Mouse (Mus musculus) intestine, embryonic 15.5 days (tissue): ENCODE measurements around the gene Rhbdf2. TPM values are rescaled to one million over a fixed set of nuclear protein-coding genes. Genes with fewer than 3 reads are reported as not detected.

Source experiments
- ATAC-seq: fragments of 200-750 bp; cut with Nextera tagmentation; 2 replicates; pipeline ENCODE4 v1.8.0; 2017; ENCODE audit warnings: moderate TSS enrichment, moderate library complexity
- H3K27ac ChIP-seq: fragments of 300-500 bp; sonication (generic); 2 replicates; pipeline ENCODE4 v1.5.1; 2015; ENCODE audit warnings: mild to moderate bottlenecking, inconsistent platforms
- H3K27me3 ChIP-seq: fragments of 300-500 bp; sonication (generic); replicated peaks from 2 replicates; pipeline ENCODE4 v1.6.1; 2015; ENCODE audit warnings: inconsistent platforms
- H3K36me3 ChIP-seq: fragments of 300-500 bp; sonication (generic); 2 replicates; pipeline ENCODE4 v1.6.1; 2015; ENCODE audit warnings: inconsistent platforms
- H3K4me1 ChIP-seq: fragments of 300-500 bp; sonication (generic); replicated peaks from 2 replicates; pipeline ENCODE4 v1.6.1; 2015; ENCODE audit warnings: inconsistent platforms
- H3K4me2 ChIP-seq: fragments of 300-500 bp; sonication (generic); replicated peaks from 2 replicates; pipeline ENCODE4 v1.6.1; 2015; ENCODE audit warnings: mild to moderate bottlenecking, inconsistent platforms
- H3K4me3 ChIP-seq: fragments of 300-500 bp; sonication (generic); replicated peaks from 2 replicates; pipeline ENCODE4 v1.5.1; 2015; ENCODE audit warnings: inconsistent platforms
- H3K9ac ChIP-seq: fragments of 300-500 bp; sonication (generic); 2 replicates; pipeline ENCODE4 v1.6.1; 2015; ENCODE audit warnings: inconsistent platforms
- H3K9me3 ChIP-seq: fragments of 300-500 bp; sonication (generic); 2 replicates; pipeline ENCODE4 v1.6.1; 2016; ENCODE audit warnings: inconsistent platforms
- WGBS: fragments of 180-500 bp; shearing (Covaris S2); methylation state at CpG from one replicate; pipeline ENCODE4 v1.1.7; 2015; 5-methylcytosine and 5-hydroxymethylcytosine counted together
- polyA plus RNA-seq: library from polyadenylated mRNA; unstranded; fragments of >200 nt; fragmentation: Nextera tagmentation; extraction: Ambion mirVana; gene quantifications from 2 replicates; pipeline ENCODE4 v1.2.1, GENCODE M21; 2015

Rhbdf2 gene
- polyA plus RNA-seq, 1 experiment from 2014 or later: 8.4 TPM

- Histone ChIP-seq H3K36me3 (no peaks in the 10 kb centered on the region), H3K4me1 (peaks cover 36% of the 10 kb centered on the region), H3K9ac (no peak overlapping the region; the same call in 1 of the 2 replicates), H3K27me3 (peaks cover 29% of the 10 kb centered on the region), H3K4me2 (no peak overlapping the region), H3K4me3 (no peak overlapping the region), H3K9me3 (no peaks in the 10 kb centered on the region), H3K27ac (no peak overlapping the region)
- WGBS: 70% methylated on average over 16 of the region's 16 CpGs
- no peak for ATAC-seq
Observed at GRCm38 (mm10) chr11:116656348-116657191, 29.8 kb upstream of the Rhbdf2 start.

DNA sequence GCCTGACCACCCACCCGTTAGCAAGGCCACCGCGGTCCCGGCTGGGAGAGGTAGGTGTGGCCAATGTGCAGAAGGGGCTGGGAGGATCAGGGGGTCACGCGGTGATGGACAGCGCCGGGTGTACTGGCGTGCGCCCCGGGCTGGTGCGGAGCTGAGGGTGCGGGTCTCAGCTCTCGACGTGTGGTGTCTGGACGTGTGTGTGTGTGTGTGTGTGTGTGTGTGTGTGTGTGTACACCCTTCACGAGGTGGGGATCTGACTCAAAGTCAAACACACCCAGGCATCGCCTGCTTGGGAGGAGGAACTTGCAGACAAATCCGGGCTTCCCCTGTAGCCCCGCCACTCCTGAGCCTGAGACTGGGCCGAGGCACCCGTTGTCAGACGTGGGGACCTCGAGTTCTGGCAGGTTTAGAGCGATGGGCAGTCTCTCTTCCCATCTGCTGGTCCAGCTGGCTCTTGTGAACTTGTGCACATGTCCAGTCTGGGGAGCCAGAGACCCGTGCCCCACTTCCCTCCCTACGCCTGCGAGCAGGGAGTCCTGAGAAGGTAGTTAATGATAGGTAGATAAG lies 27.5 kb upstream of the Rhbdf2 start, which contains the start of gene Cygb:
Cygb (minus strand) TSS at position 59 of the 567 bp plus-strand sequence.
- no peaks in the 10 kb centered on the region for H3K9me3 ChIP-seq
- peaks cover 29% of the 10 kb centered on the region for H3K27me3 ChIP-seq
- 5% methylated on average over 28 of the region's 28 CpGs for WGBS
- no peak within 1 kb of the TSS for H3K27ac ChIP-seq
- no peak for ATAC-seq
- H3K4me3 ChIP-seq: peak within 1 kb of the TSS; percentile 53
- H3K4me2 ChIP-seq: peak within 1 kb of the TSS; percentile 93
- H3K4me1 ChIP-seq: peaks cover 22% of the 10 kb centered on the region
- H3K9ac ChIP-seq: peak within 1 kb of the TSS; percentile 62
- no peaks in the 10 kb centered on the region for H3K36me3 ChIP-seq

DNA sequence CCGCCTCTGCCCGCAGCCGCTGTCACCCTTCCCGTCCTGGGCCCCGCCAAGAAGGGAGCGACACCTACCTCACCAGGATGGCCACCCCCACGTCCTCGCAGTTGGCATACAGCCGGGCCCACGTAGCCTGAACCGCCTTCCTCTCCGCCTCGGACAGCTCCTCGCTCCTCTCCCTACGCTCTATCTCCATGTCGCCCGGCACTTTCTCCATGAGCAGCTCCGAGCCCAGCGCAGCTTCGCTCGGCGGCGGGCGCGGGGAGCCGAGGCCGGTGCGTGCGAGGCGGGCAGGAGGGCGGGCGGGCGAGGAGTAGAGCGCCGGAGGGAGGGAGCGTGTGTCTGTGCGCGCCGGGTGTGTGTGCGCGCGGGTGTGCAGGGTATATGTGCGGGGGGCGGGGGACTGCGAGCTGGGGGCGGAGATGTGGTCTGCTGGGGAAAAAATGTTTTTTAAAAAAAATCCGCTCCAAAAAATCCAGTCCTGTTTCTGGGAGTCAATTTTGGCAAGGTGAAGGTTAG lies 26.9 kb upstream of the Rhbdf2 start:
- no peaks in the 10 kb centered on the region for H3K9me3 ChIP-seq
- H3K36me3 ChIP-seq: no peaks in the 10 kb centered on the region
- H3K9ac ChIP-seq: peak overlapping the region; percentile 62
- H3K4me1 ChIP-seq: peaks cover 27% of the 10 kb centered on the region
- peak overlapping the region; percentile 53 for H3K4me3 ChIP-seq
- no peak overlapping the region for H3K27ac ChIP-seq
- 0 out of 2 replicates have a peak, but pooled peaks have one; percentile 2 for ATAC-seq
- under 1% methylated on average over 47 of the region's 47 CpGs for WGBS
- peak overlapping the region; percentile 93 for H3K4me2 ChIP-seq
- H3K27me3 ChIP-seq: peaks cover 29% of the 10 kb centered on the region

- Histone ChIP-seq H3K9ac (peak within 1 kb of the TSS; percentile 62), H3K4me3 (peak within 1 kb of the TSS; percentile 53), H3K27ac (no peak within 1 kb of the TSS), H3K4me1 (peaks cover 32% of the 10 kb centered on the region), H3K27me3 (peaks cover 29% of the 10 kb centered on the region), H3K9me3 (no peaks in the 10 kb centered on the region), H3K36me3 (no peaks in the 10 kb centered on the region), H3K4me2 (peak within 1 kb of the TSS; percentile 93)
- 6% methylated on average over 10 of the region's 10 CpGs for WGBS
- ATAC-seq: no peak
Observed at GRCm38 (mm10) chr11:116653234-116653633, 26.4 kb upstream of the Rhbdf2 start, which contains the start of gene Prcd. Gene Prcd (plus strand): TSS chr11:116653534.

DNA sequence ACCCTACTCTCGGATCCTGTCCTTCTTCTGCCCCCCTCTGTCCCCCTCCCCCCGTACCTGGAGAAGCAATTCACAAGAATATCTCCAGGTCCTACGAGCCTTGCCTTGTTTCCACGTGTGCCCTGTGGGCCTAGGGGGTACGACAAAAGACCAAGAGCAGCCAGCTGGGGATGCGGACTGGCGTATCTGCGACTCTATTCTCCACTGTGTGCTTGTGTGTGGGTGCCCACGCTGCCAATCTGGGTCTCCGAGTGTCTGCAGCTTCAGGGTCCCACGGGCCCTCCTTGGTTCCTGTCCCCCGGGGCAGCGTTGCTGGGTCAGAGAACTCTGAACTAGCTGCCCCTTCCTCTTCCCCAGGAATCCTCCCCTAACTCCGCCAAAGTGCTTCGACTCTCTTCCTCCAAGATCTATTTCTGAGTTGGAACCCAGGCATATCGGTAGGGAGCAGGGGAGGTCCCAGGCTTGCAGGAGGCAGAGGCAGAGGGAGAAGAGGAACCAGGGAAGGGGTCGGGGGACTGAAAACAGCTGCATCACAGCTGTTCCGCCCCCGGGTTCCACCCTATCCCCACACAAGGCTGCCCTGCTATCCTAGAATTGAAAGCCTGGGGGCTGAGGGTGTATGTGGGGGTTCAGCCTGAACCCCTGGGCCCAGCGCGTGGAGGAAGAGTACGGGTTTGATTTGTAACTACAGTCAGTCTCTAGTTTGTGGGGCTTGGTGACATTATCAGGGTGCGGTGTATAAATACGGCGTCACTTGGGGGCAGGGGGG lies 25.7 kb upstream of the Rhbdf2 start:
- H3K36me3 ChIP-seq: no peaks in the 10 kb centered on the region
- H3K4me3 ChIP-seq: peak overlapping the region; percentile 53; the same call in 1 of the 2 replicates
- no peak overlapping the region for H3K27ac ChIP-seq
- 0 out of 2 replicates have a peak overlapping the region, but pooled peaks have one; percentile 13 for H3K9ac ChIP-seq
- H3K27me3 ChIP-seq: peaks cover 29% of the 10 kb centered on the region
- WGBS: 65% methylated on average over 25 of the region's 25 CpGs
- peak overlapping the region; percentile 93 for H3K4me2 ChIP-seq
- no peaks in the 10 kb centered on the region for H3K9me3 ChIP-seq
- no peak for ATAC-seq
- H3K4me1 ChIP-seq: peaks cover 35% of the 10 kb centered on the region

DNA sequence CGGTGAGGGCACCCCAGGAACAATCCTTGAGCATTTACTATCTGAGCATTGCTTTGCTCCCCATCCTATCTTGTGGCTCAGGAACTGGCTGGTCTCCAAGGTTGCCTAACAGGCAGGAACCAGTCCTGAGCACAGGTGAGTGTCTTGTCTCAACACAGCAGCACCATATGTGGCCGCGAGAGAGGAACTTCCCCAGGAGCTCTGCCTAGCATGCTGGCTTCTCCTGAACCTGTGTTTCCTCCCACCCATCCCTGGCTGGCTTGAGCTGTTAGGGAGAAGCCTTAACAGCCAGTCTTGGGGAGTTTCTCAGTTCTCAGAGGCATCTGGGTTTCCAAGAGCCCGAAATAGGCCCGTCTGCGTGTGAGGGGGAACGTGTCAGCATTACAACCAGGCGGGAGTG lies 24.5 kb upstream of the Rhbdf2 start:
- ATAC-seq: no peak
- H3K9ac ChIP-seq: no peak overlapping the region
- H3K4me1 ChIP-seq: peaks cover 39% of the 10 kb centered on the region
- H3K4me2 ChIP-seq: no peak overlapping the region
- H3K36me3 ChIP-seq: no peaks in the 10 kb centered on the region
- H3K9me3 ChIP-seq: no peaks in the 10 kb centered on the region
- no peak overlapping the region for H3K4me3 ChIP-seq
- 80% methylated on average over 8 of the region's 8 CpGs for WGBS
- H3K27ac ChIP-seq: no peak overlapping the region
- H3K27me3 ChIP-seq: peaks cover 29% of the 10 kb centered on the region

DNA sequence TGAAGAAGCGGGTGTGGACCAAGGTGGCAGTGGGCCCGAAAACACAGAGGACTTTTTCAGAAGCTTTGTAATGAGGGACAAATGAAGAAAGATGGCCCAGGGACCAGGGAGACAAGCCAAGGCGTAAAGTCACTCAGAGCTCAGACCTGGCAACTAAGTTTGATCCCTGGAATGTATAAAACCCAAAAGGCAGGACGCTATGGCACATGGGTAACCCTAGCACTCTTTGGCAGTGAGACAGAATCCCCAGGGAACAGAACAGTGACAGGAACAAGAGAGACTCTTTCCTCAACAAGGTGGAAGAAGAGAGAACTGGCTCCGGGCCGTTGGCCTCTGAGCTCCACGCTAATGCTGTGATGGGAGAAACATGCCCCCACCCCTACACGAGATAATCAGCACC lies 24.0 kb upstream of the Rhbdf2 start:
- peaks cover 31% of the 10 kb centered on the region for H3K27me3 ChIP-seq
- 90% methylated on average over 8 of the region's 8 CpGs for WGBS
- H3K9me3 ChIP-seq: no peaks in the 10 kb centered on the region
- no peak for ATAC-seq
- H3K27ac ChIP-seq: no peak overlapping the region
- no peak overlapping the region for H3K4me2 ChIP-seq
- H3K9ac ChIP-seq: no peak overlapping the region
- peaks cover 39% of the 10 kb centered on the region for H3K4me1 ChIP-seq
- no peaks in the 10 kb centered on the region for H3K36me3 ChIP-seq
- H3K4me3 ChIP-seq: no peak overlapping the region

DNA sequence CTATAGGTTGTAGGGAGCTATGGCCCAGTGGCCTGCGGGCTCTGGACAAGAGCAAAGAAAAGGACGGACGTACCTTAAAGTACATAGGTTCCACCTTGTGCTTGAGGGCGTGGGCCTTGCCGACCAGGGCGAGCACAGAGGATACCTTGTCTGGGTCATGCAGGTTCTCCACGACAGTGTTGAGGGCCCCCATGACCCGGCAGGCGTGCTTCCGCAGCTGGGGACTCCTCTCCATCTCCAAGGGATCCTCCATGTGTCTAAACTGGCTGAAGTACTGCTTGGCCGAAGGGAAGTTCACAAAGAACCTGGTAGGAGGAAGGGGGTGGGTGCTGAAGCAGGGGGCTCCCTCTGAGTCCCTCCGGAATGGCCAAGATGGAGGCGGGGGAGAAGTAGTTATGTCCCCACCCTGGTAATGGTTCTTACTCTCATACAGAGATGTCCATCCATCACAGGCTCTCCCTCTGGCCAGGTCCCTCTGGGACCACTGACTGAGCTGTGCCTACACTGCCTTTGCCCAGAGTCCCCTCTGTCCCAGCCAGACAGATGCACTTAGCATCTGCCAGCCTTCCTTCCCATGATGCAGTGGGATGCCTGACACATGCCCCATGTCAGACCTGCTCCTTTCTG lies 23.0 kb upstream of the Rhbdf2 start:
- Histone ChIP-seq H3K9me3 (no peaks in the 10 kb centered on the region), H3K9ac (no peak overlapping the region), H3K36me3 (no peaks in the 10 kb centered on the region), H3K27me3 (peaks cover 29% of the 10 kb centered on the region), H3K27ac (0 out of 2 replicates have a peak overlapping the region, but pooled peaks have one; percentile 85), H3K4me1 (peaks cover 44% of the 10 kb centered on the region), H3K4me3 (no peak overlapping the region), H3K4me2 (no peak overlapping the region)
- 85% methylated on average over 13 of the region's 13 CpGs for WGBS
- no peak for ATAC-seq

GRCm38 (mm10) chr11:116648976-116649375 lies 22.2 kb upstream of the Rhbdf2 start:
- ATAC-seq: no peak
- no peaks in the 10 kb centered on the region for H3K9me3 ChIP-seq
- H3K36me3 ChIP-seq: no peaks in the 10 kb centered on the region
- no peak overlapping the region for H3K4me3 ChIP-seq
- no peak overlapping the region for H3K4me2 ChIP-seq
- peak overlapping the region; percentile 85 for H3K27ac ChIP-seq
- H3K9ac ChIP-seq: 0 out of 2 replicates have a peak overlapping the region, but pooled peaks have one; percentile 4
- H3K27me3 ChIP-seq: peaks cover 21% of the 10 kb centered on the region
- peaks cover 44% of the 10 kb centered on the region for H3K4me1 ChIP-seq
- 74% methylated on average over 10 of the region's 10 CpGs for WGBS

GRCm38 (mm10) chr11:116648213-116648921 lies 21.5 kb upstream of the Rhbdf2 start:
- Histone ChIP-seq H3K27me3 (peaks cover 15% of the 10 kb centered on the region), H3K27ac (peak overlapping the region; percentile 85), H3K4me1 (peaks cover 45% of the 10 kb centered on the region), H3K9me3 (no peaks in the 10 kb centered on the region), H3K4me2 (no peak overlapping the region), H3K36me3 (no peaks in the 10 kb centered on the region), H3K4me3 (no peak overlapping the region), H3K9ac (0 out of 2 replicates have a peak overlapping the region, but pooled peaks have one; percentile 4)
- no peak for ATAC-seq
- WGBS: 41% methylated on average over 18 of the region's 18 CpGs
